Mouse (Mus musculus): Measurements from ENCODE around the gene Rad54l.

DNA sequence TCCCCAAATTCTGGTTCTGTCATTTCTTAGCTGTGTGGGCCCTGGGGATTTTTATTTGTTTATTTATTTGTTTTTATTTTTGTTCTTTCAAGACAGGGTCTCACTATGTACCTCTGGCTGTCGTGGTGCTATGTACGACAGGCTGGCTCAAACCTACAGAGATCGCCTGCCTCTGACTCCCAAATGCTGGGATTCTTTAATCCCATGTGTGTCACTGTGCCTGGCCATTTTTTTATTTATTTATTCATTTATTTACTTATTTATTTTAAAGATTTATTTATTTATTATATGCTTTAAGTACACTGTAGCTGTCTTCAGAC lies 45.8 kb upstream of the Rad54l start:
- TF ChIP-seq CTCF (IDR thresholded peaks at IDR 0.05; ENCODE audit: low read depth, low read length) (no peak), EP300 (IDR thresholded peaks at IDR 0.05; ENCODE audit: insufficient read depth, low read depth, low read length) (no peak), POLR2A (IDR thresholded peaks at IDR 0.05; ENCODE audit: insufficient read depth, low read length) (no peak)
